In genomic region chr17:31637866-31638570, GRCm38 (mm10) we compare ENCODE assay signal across 8 mouse cellular contexts. TPM values are rescaled to one million over a fixed set of nuclear protein-coding genes. Genes with fewer than 3 reads are reported as not detected.
DNase-seq lines count a peak whose midpoint lies in the region; ATAC-seq lines count a peak whose summit lies in the region.

No protein-coding gene starts in this region.

- peaks cover 14% of the 10 kb centered on the region for H3K27me3 ChIP-seq in lung, embryonic 15.5 days

- WGBS in lung, embryonic 15.5 days, result 38% methylated on average over 9 of the region's 9 CpGs

- no peaks in the 10 kb centered on the region for H3K9me3 ChIP-seq in lung, embryonic 15.5 days

- peak overlapping the region; percentile 42; the same call in 1 of the 2 replicates for H3K27ac ChIP-seq in lung, embryonic 15.5 days

- no peaks in the 10 kb centered on the region for H3K36me3 ChIP-seq in lung, embryonic 15.5 days

- H3K4me2 ChIP-seq in lung, embryonic 15.5 days, result peak overlapping the region; percentile 99

- peaks cover 24% of the 10 kb centered on the region for H3K4me1 ChIP-seq in lung, embryonic 15.5 days

- DNase-seq in gastrocnemius, postnatal 10 days, result peak; percentile 42
- DNase-seq in gastrocnemius, postnatal 4 days (ENCODE audit: low spot score in 2 of 2), result no peak
- peak; percentile 42 for DNase-seq in adrenal gland, postnatal 25 days
- DNase-seq in frontal cortex, postnatal 14 days (ENCODE audit: low spot score in 2 of 2), result peak; percentile 52 to 58
- DNase-seq in kidney, postnatal 10 days, result peak; percentile 67
- DNase-seq in spleen, adult 12 weeks (ENCODE audit: low spot score), result no peak
- no peak for DNase-seq in thymus, postnatal 14 days

- no peak overlapping the region for H3K4me3 ChIP-seq in lung, embryonic 15.5 days

- H3K9ac ChIP-seq in lung, embryonic 15.5 days, result peak overlapping the region; percentile 35; the same call in 1 of the 2 replicates

- ATAC-seq in lung, embryonic 15.5 days (ENCODE audit: borderline replicate concordance, extremely low read depth, low FRiP score, low TSS enrichment), result no peak

RNA-seq across cellular contexts. Expression of gene Cbs, which starts 1.0 kb away (rescaled TPM):
- total RNA-seq in gastrocnemius, postnatal 10 days (2021), result 1 to 10 TPM in 1 of 2 experiments, under 1 TPM in 1; 0.35 to 1.3 TPM
- 1 to 10 TPM in 1 of 2 experiments, under 1 TPM in 1; 0.64 to 1.4 TPM for total RNA-seq in gastrocnemius, postnatal 4 days (2021)
- 6.2 and 8.5 TPM in 2 replicates for total RNA-seq in adrenal gland, postnatal 25 days (2021)
- 3.2 and 3.6 TPM in 2 replicates for polyA plus RNA-seq in lung, embryonic 15.5 days (2015; fragmentation: Nextera tagmentation; extraction: Ambion mirVana)

RNA-seq across cellular contexts. Expression of gene U2af1, which starts 20.7 kb away (rescaled TPM):
- 100 to 1,000 TPM; 114 to 120 TPM for total RNA-seq in gastrocnemius, postnatal 10 days (2021)
- 100 to 1,000 TPM; 154 to 181 TPM for total RNA-seq in gastrocnemius, postnatal 4 days (2021)
- total RNA-seq in adrenal gland, postnatal 25 days (2021), result 147 and 148 TPM in 2 replicates
- polyA plus RNA-seq in lung, embryonic 15.5 days (2015; fragmentation: Nextera tagmentation; extraction: Ambion mirVana), result 332 and 360 TPM in 2 replicates

RNA-seq across cellular contexts. Expression of gene Cryaa, which starts 39.6 kb away (rescaled TPM):
- not detected for total RNA-seq in gastrocnemius, postnatal 10 days (2021)
- total RNA-seq in gastrocnemius, postnatal 4 days (2021), result not detected
- total RNA-seq in adrenal gland, postnatal 25 days (2021), result not detected in 2 replicates
- polyA plus RNA-seq in lung, embryonic 15.5 days (2015; fragmentation: Nextera tagmentation; extraction: Ambion mirVana), result not detected in 2 replicates

Comparison
In these comparisons a context has a peak if more than half of its experiments do, and no peak if none do; other contexts are left out.
1. DNase-seq: peak in gastrocnemius, postnatal 10 days (single experiment), adrenal gland, postnatal 25 days (single experiment), frontal cortex, postnatal 14 days (2 of 2) and kidney, postnatal 10 days (single experiment); none in gastrocnemius, postnatal 4 days (0 of 2), spleen, adult 12 weeks (single experiment) and thymus, postnatal 14 days (single experiment).